Comparison of ENCODE assay signal across 39 mouse cellular contexts in genomic region chr11:99399956-99400549, GRCm38 (mm10). TPM values are rescaled to one million over a fixed set of nuclear protein-coding genes. Genes with fewer than 3 reads are reported as not detected.
"Had no signal": no experiment of that assay in that cellular context is flagged by ENCODE, and none has a peak within 500 bp of the region (broad histone marks: within the 10 kb centered on the region; RNA-seq: fewer than 3 reads in every experiment).

No protein-coding gene starts in this region.

- ATAC-seq: forebrain, embryonic 13.5 days; forebrain, embryonic 14.5 days; forebrain, embryonic 15.5 days; forebrain, embryonic 16.5 days; forebrain, postnatal 0 days had no signal

- H3K9ac ChIP-seq: embryonic facial prominence, embryonic 12.5 days; embryonic facial prominence, embryonic 13.5 days; embryonic facial prominence, embryonic 15.5 days; forebrain, embryonic 12.5 days; forebrain, embryonic 13.5 days; forebrain, embryonic 15.5 days; forebrain, postnatal 0 days had no signal

- H3K36me3 ChIP-seq: embryonic facial prominence, embryonic 10.5 days; embryonic facial prominence, embryonic 12.5 days; embryonic facial prominence, embryonic 13.5 days; embryonic facial prominence, embryonic 15.5 days; forebrain, embryonic 10.5 days; forebrain, embryonic 12.5 days; forebrain, embryonic 15.5 days; heart, embryonic 10.5 days had no signal

- H3K27me3 ChIP-seq: embryonic facial prominence, embryonic 12.5 days; forebrain, embryonic 15.5 days had no signal

- H3K4me1 ChIP-seq: embryonic facial prominence, embryonic 10.5 days; embryonic facial prominence, embryonic 12.5 days; embryonic facial prominence, embryonic 13.5 days; embryonic facial prominence, embryonic 15.5 days; forebrain, embryonic 15.5 days; heart, embryonic 10.5 days had no signal

- DNase-seq: cerebellum, adult 9-10 months; cerebellum, adult 9-11 months; cerebellum, postnatal 10 days; cerebellum, postnatal 14 days; cerebellum, postnatal 25 days; cerebellum, postnatal 36 days; embryo, embryonic 11 days; forebrain, postnatal 0 days; gastrocnemius, adult 2 months; gastrocnemius, postnatal 10 days; gastrocnemius, postnatal 14 days; gastrocnemius, postnatal 25 days; gastrocnemius, postnatal 36 days; heart, adult 18-20 months; heart, adult 2 months had no signal

- H3K4me2 ChIP-seq: embryonic facial prominence, embryonic 12.5 days; embryonic facial prominence, embryonic 13.5 days; embryonic facial prominence, embryonic 15.5 days; forebrain, embryonic 12.5 days; forebrain, embryonic 13.5 days; forebrain, embryonic 15.5 days had no signal

- H3K4me3 ChIP-seq: embryonic facial prominence, embryonic 10.5 days; embryonic facial prominence, embryonic 12.5 days; embryonic facial prominence, embryonic 13.5 days; embryonic facial prominence, embryonic 15.5 days; erythroblast, embryonic 14.5 days; forebrain, embryonic 10.5 days; forebrain, embryonic 12.5 days; forebrain, embryonic 13.5 days; forebrain, embryonic 15.5 days; gastrocnemius, adult 2 months; heart, adult 2 months; heart, embryonic 10.5 days had no signal

- H3K9me3 ChIP-seq: embryonic facial prominence, embryonic 10.5 days; embryonic facial prominence, embryonic 12.5 days; embryonic facial prominence, embryonic 13.5 days; embryonic facial prominence, embryonic 15.5 days; forebrain, embryonic 10.5 days; forebrain, embryonic 12.5 days; forebrain, embryonic 13.5 days; forebrain, embryonic 15.5 days; heart, embryonic 10.5 days had no signal

- H3K27ac ChIP-seq: embryonic facial prominence, embryonic 10.5 days; embryonic facial prominence, embryonic 12.5 days; embryonic facial prominence, embryonic 13.5 days; embryonic facial prominence, embryonic 15.5 days; forebrain, embryonic 10.5 days; forebrain, embryonic 12.5 days; forebrain, embryonic 13.5 days; forebrain, embryonic 15.5 days; gastrocnemius, adult 2 months; heart, adult 2 months; heart, embryonic 10.5 days had no signal

RNA-seq across cellular contexts. Expression of gene Krt12, which starts 22.0 kb away (rescaled TPM):
- total RNA-seq: common myeloid progenitor, adult 5-6 weeks; gastrocnemius, adult 18-20 months; gastrocnemius, adult 2 months; gastrocnemius, postnatal 10 days; gastrocnemius, postnatal 14 days; gastrocnemius, postnatal 25 days; gastrocnemius, postnatal 36 days; gastrocnemius, postnatal 4 days; granulocyte monocyte progenitor cell, adult 5-6 weeks; heart, adult 18-20 months; heart, adult 2 months; heart, adult 8-10 months had no signal
- polyA plus RNA-seq: embryonic facial prominence, embryonic 10.5 days; embryonic facial prominence, embryonic 11.5 days; embryonic facial prominence, embryonic 12.5 days; embryonic facial prominence, embryonic 13.5 days; embryonic facial prominence, embryonic 14.5 days; erythroblast, embryonic 14.5 days; forebrain, embryonic 10.5 days; forebrain, embryonic 12.5 days; forebrain, embryonic 13.5 days; gonadal fat pad, adult 2 months; heart, adult 2 months; heart, embryonic 10.5 days had no signal

RNA-seq across cellular contexts. Expression of gene Krt28, which starts 25.4 kb away (rescaled TPM):
- total RNA-seq: common myeloid progenitor, adult 5-6 weeks; gastrocnemius, adult 18-20 months; gastrocnemius, adult 2 months; gastrocnemius, adult 8-10 months; gastrocnemius, postnatal 14 days; gastrocnemius, postnatal 25 days; gastrocnemius, postnatal 36 days; gastrocnemius, postnatal 4 days; granulocyte monocyte progenitor cell, adult 5-6 weeks; heart, adult 18-20 months; heart, adult 2 months; heart, adult 8-10 months had no signal
- polyA plus RNA-seq: erythroblast, embryonic 14.5 days; forebrain, embryonic 16.5 days; frontal cortex, adult 2 months; gonadal fat pad, adult 2 months; heart, adult 2 months had no signal

RNA-seq across cellular contexts. Expression of gene Krt20, which starts 37.9 kb away (rescaled TPM):
- total RNA-seq: common myeloid progenitor, adult 5-6 weeks; forebrain, postnatal 0 days; gastrocnemius, adult 2 months; gastrocnemius, postnatal 25 days; granulocyte monocyte progenitor cell, adult 5-6 weeks; heart, adult 18-20 months; heart, adult 2 months; heart, adult 8-10 months had no signal
- polyA plus RNA-seq: erythroblast, embryonic 14.5 days; forebrain, embryonic 13.5 days; forebrain, embryonic 14.5 days; forebrain, embryonic 15.5 days; forebrain, embryonic 16.5 days had no signal

RNA-seq across cellular contexts. Expression of gene Krt27, which starts 49.1 kb away (rescaled TPM):
- total RNA-seq: common myeloid progenitor, adult 5-6 weeks; forebrain, postnatal 0 days; gastrocnemius, adult 18-20 months; gastrocnemius, adult 2 months; gastrocnemius, adult 8-10 months; gastrocnemius, postnatal 10 days; gastrocnemius, postnatal 14 days; gastrocnemius, postnatal 25 days; gastrocnemius, postnatal 36 days; granulocyte monocyte progenitor cell, adult 5-6 weeks; heart, adult 18-20 months; heart, adult 2 months; heart, adult 8-10 months had no signal
- polyA plus RNA-seq: cortical plate, adult 2 months; embryonic facial prominence, embryonic 12.5 days; erythroblast, embryonic 14.5 days; forebrain, embryonic 10.5 days; forebrain, embryonic 11.5 days; forebrain, embryonic 12.5 days; forebrain, embryonic 13.5 days; forebrain, embryonic 14.5 days; forebrain, embryonic 15.5 days; forebrain, embryonic 16.5 days; frontal cortex, adult 2 months; gonadal fat pad, adult 2 months; heart, adult 2 months; heart, embryonic 10.5 days had no signal
